Mouse (Mus musculus): ENCODE data around the gene Mtif3. TPM values are rescaled to one million over a fixed set of nuclear protein-coding genes. Genes with fewer than 3 reads are reported as not detected.
A peak's percentile ranks its signal among the peaks of the same experiment; 100 is the strongest.

Mtif3 gene
- total RNA-seq (2012; rRNA removed) (15.2 and 17.8 TPM in 2 replicates), total RNA-seq (2014; rRNA removed) (26.7 TPM in 2 replicates), polyA plus RNA-seq (2012; ENCODE audit: insufficient read length, low read depth) (24.3 and 25.6 TPM in 2 replicates)

DNA sequence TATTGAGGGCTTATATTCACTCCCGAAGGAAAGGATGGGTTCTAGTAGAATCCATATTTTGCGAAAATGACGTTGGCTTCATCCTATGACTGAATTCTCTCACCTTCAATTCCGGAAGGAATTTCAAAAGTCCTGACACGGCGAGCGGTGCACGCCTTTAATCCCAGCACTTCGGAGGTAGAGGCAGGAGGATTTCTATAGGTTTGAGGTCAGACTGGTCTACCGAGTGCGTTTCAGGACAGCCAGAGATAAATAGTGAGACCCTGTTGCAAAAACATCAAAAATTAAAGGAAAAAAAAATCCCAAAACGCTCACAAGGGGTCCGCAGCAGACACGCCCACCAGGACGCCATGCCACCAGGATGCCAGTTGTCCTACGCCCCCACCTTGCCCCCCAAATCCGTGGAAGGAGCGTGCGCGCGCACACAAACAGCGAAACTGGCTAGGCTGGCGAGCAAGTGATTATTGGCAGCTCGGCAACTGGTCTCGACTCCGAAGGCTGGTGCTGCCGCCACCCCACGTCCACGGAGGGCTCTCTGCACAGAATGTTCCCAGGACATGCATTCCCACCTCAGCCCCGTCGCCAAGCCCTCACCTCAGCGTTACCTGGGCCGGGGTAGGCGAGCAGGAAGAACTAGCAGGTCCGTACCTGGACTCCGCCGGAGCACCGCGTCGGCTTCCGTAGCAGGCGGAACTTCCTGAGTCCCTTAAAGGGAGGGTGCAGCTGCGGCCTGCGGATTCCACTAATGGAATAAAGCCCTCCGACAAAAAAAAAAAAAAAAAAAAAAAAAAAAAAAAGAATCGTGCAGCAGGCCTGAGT lies at the start of gene Mtif3:
Gene Mtif3 (minus strand): TSS at position 683 of the 819 bp plus-strand sequence.
- peak within 1 kb of the TSS; percentile 84 for H3K9ac ChIP-seq (ENCODE audit: insufficient read depth, low read depth)
- H3K4me1 ChIP-seq (ENCODE audit: control insufficient read depth in 1 of 2, insufficient read depth in 2 of 2): peaks cover 5 to 18% of the 10 kb centered on the region in 2 experiments
- peak within 1 kb of the TSS; percentile 85 for H3K4me2 ChIP-seq (ENCODE audit: insufficient read depth, low read depth, poor library complexity, severe bottlenecking)
- no peaks in the 10 kb centered on the region for H3K27me3 ChIP-seq (replicated peaks)
- TF ChIP-seq BHLHE40 (IDR thresholded peaks at IDR 0.05; ENCODE audit: low read depth, low read length): peak; percentile 73
- no peak for TF ChIP-seq CHD2 (IDR thresholded peaks at IDR 0.05; ENCODE audit: low read length)
- TF ChIP-seq MAZ (IDR thresholded peaks at IDR 0.05; ENCODE audit: low read depth, low read length): 0 out of 2 replicates have a peak, but pooled peaks have one; percentile 14
- peak; percentile 87 for TF ChIP-seq HCFC1 (IDR thresholded peaks at IDR 0.05; ENCODE audit: low read depth, low read length)
- peak; percentile 66; the same call in 1 of the 2 replicates for TF ChIP-seq KAT2A (IDR thresholded peaks at IDR 0.05; ENCODE audit: insufficient replicate concordance, low read length)
- no peak for TF ChIP-seq ZMIZ1 (IDR thresholded peaks at IDR 0.05; ENCODE audit: low read depth, low read length)
- peak; percentile 76 for TF ChIP-seq POLR2A (IDR thresholded peaks at IDR 0.05; ENCODE audit: low read depth, low read length)
- TF ChIP-seq TCF12 (IDR thresholded peaks at IDR 0.05; ENCODE audit: low read depth, low read length): peak; percentile 36; the same call in 1 of the 2 replicates
- no peak for TF ChIP-seq MYC (IDR thresholded peaks at IDR 0.05; ENCODE audit: low read depth, low read length)
- TF ChIP-seq MXI1 (IDR thresholded peaks at IDR 0.05; ENCODE audit: low read depth, low read length): peak; percentile 67
- TF ChIP-seq ETS1 (conservative IDR thresholded peaks at IDR 0.05; ENCODE audit: low read depth, low read length): no peak
- TF ChIP-seq ELF1 (IDR thresholded peaks at IDR 0.05; ENCODE audit: low read depth, low read length): peak; percentile 95
- peak; percentile 48; the same call in 1 of the 2 replicates for TF ChIP-seq IRF4 (IDR thresholded peaks at IDR 0.05; ENCODE audit: low read depth, low read length)
- no peak; the same call in 1 of the 2 replicates for TF ChIP-seq GABPA (IDR thresholded peaks at IDR 0.05; ENCODE audit: insufficient replicate concordance, low read depth, low read length)
- peak; percentile 63 for TF ChIP-seq NRF1 (IDR thresholded peaks at IDR 0.05; ENCODE audit: low read depth, low read length)
- TF ChIP-seq UBTF (IDR thresholded peaks at IDR 0.05; ENCODE audit: low read depth, low read length): no peak
- peak; percentile 93 for TF ChIP-seq SIN3A (IDR thresholded peaks at IDR 0.05; ENCODE audit: low read length)
- TF ChIP-seq NELFE (IDR thresholded peaks at IDR 0.05; ENCODE audit: low read depth, low read length): peak; percentile 57; the same call in 1 of the 2 replicates
- TF ChIP-seq RCOR1 (conservative IDR thresholded peaks at IDR 0.05; ENCODE audit: low read depth, low read length): no peak
- H3K9me3 ChIP-seq (replicated peaks; ENCODE audit: low read length): no peaks in the 10 kb centered on the region
- dilution Hi-C loops (cut with MboI; ENCODE audit: extremely low pct_ligation_motif_present, extremely low pct_unique_long_range_greater_than_20kb, low sequenced_read_pairs): no loop called here
- H3K36me3 ChIP-seq (replicated peaks in 1 of 2; ENCODE audit: control insufficient read depth in 1 of 2, insufficient read depth in 1 of 2, low read length in 1 of 2): peaks cover 14 to 33% of the 10 kb centered on the region in 2 experiments
- in situ Hi-C loops (cut with MboI; ENCODE audit: low pct_ligation_motif_present, low pct_unique_long_range_greater_than_20kb, low sequenced_read_pairs): no loop called here
- peak; percentile 83 for DNase-seq (ENCODE audit: extremely low read depth)
- H3K27ac ChIP-seq (ENCODE audit: insufficient read depth, low read depth): peak within 1 kb of the TSS; percentile 1; the same call in 1 of the 2 replicates
- H3K4me3 ChIP-seq (replicated peaks in 1 of 3; ENCODE audit: low read depth in 2 of 3, low read length in 2 of 3, poor library complexity in 1 of 3): peak within 1 kb of the TSS; percentile 78 to 94 (median 93)
- peaks cover 8% of the 10 kb centered on the region for H3K79me2 ChIP-seq (replicated peaks; ENCODE audit: control insufficient read depth, extremely low read depth, insufficient read depth, poor library complexity, severe bottlenecking)
